Mouse (Mus musculus) liver, embryonic 11.5 days (tissue): ENCODE measurements around the gene Cfap97d2. TPM values are rescaled to one million over a fixed set of nuclear protein-coding genes. Genes with fewer than 3 reads are reported as not detected.
A peak's percentile ranks its signal among the peaks of the same experiment; 100 is the strongest.
"Not testable (repeated sequence)": the region's sequence is repeated elsewhere in the genome, so short reads cannot be mapped to it uniquely, and the experiment has no call there.

Experiments used
- ATAC-seq: fragments of 200-750 bp; cut with Nextera tagmentation; replicated peaks from 2 replicates; pipeline ENCODE4 v1.8.0; 2017; ENCODE audit warnings: moderate number of reproducible peaks, mild to moderate bottlenecking, moderate TSS enrichment, moderate library complexity; ENCODE audit not compliant: low FRiP score
- DNase-seq: peaks from one replicate; pipeline ENCODE4 v3.0.0-alpha.2; 2017; ENCODE audit warnings: low spot score
- H3K27ac ChIP-seq: fragments of 300-500 bp; sonication (generic); 2 replicates; pipeline ENCODE4 v1.5.1; 2014; ENCODE audit warnings: mild to moderate bottlenecking, low read depth, low read length, control low read depth
- H3K27me3 ChIP-seq: fragments of 300-500 bp; sonication (generic); replicated peaks from 2 replicates; pipeline ENCODE4 v1.6.1; 2014; ENCODE audit warnings: low read length, mixed read lengths; ENCODE audit not compliant: control insufficient read depth, insufficient read depth
- H3K36me3 ChIP-seq: fragments of 300-500 bp; sonication (generic); 2 replicates; pipeline ENCODE4 v1.6.1; 2014; ENCODE audit warnings: mild to moderate bottlenecking, low read length, moderate library complexity, mixed read lengths; ENCODE audit not compliant: control insufficient read depth, insufficient read depth
- H3K4me1 ChIP-seq: fragments of 300-500 bp; sonication (generic); replicated peaks from 2 replicates; pipeline ENCODE4 v1.6.1; 2014; ENCODE audit warnings: low read length, mixed read lengths; ENCODE audit not compliant: control insufficient read depth, insufficient read depth
- H3K4me2 ChIP-seq: fragments of 300-500 bp; sonication (generic); 2 replicates; pipeline ENCODE4 v1.6.1; 2014; ENCODE audit warnings: mild to moderate bottlenecking, control low read depth, moderate library complexity
- H3K4me3 ChIP-seq: fragments of 300-500 bp; sonication (generic); 2 replicates; pipeline ENCODE4 v1.5.1; 2014; ENCODE audit warnings: low read depth, low read length, control low read depth
- H3K9ac ChIP-seq: fragments of 300-500 bp; sonication (generic); 2 replicates; pipeline ENCODE4 v1.6.1; 2014; ENCODE audit warnings: low read depth, low read length, control low read depth
- H3K9me3 ChIP-seq: fragments of 300-500 bp; sonication (generic); 2 replicates; pipeline ENCODE4 v1.6.1; 2016; ENCODE audit warnings: low read length, inconsistent platforms, mixed read lengths; ENCODE audit not compliant: control insufficient read depth
- WGBS: fragments of 180-500 bp; shearing (Covaris S2); extraction: QIAGEN DNeasy Blood & Tissue Kit; methylation state at CpG from one replicate; pipeline ENCODE4 v1.1.7; 2014; 5-methylcytosine and 5-hydroxymethylcytosine counted together
- polyA plus RNA-seq: library from polyadenylated mRNA; unstranded; fragments of >200 nt; fragmentation: Nextera tagmentation; extraction: Ambion mirVana; gene quantifications from 2 replicates; pipeline ENCODE4 v1.2.1, GENCODE M21; 2014

The Cfap97d2 gene
- polyA plus RNA-seq, 1 experiment from 2014 or later = not detected

DNA sequence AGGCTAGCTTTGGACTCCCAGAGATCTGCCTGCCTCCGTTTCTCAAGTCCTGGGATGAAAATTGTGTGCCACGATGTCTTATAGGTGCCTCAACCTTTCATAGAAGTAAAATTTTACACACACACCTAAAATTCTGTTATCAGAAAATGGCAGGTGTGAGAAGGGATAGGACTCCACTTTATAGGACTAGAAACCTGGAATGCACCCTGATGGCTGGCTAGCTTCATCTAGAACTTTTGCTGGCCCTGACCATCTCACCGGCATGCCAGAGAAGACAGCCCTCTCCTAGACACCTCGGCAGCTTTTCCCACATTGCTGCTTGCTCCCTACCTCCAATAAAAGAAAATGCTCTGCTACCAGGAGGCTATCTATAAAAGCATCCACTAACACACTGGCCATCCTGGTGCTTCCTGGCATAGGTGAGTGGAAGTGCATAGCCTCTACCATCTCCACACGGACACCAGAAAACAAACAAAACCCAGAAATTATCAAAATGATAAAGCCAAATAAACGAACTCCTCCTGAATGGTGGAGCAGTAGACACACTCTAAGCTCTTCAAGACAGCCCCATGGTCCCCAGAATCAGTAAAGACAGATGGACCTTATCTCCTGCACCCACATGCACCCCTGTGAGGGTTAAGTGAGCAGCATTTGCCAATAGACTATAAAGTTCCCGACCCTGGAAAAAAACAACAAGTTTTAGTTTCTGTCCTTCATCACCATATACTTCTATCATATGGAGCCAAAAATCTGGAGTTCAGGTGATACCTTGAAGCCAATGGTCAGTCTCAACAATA lies 35.3 kb downstream of the Cfap97d2 start:
- H3K27me3 ChIP-seq = no peaks in the 10 kb centered on the region
- peak overlapping the region; percentile 52 for H3K9ac ChIP-seq
- H3K4me3 ChIP-seq = no peak overlapping the region
- 43% methylated on average over 7 of the region's 7 CpGs for WGBS
- H3K4me2 ChIP-seq = peak overlapping the region; percentile 48
- H3K27ac ChIP-seq = peak overlapping the region; percentile 75
- H3K36me3 ChIP-seq = no peaks in the 10 kb centered on the region
- no peak for DNase-seq
- no peaks in the 10 kb centered on the region for H3K9me3 ChIP-seq
- ATAC-seq = peak; percentile 94
- H3K4me1 ChIP-seq = peaks cover 16% of the 10 kb centered on the region

DNA sequence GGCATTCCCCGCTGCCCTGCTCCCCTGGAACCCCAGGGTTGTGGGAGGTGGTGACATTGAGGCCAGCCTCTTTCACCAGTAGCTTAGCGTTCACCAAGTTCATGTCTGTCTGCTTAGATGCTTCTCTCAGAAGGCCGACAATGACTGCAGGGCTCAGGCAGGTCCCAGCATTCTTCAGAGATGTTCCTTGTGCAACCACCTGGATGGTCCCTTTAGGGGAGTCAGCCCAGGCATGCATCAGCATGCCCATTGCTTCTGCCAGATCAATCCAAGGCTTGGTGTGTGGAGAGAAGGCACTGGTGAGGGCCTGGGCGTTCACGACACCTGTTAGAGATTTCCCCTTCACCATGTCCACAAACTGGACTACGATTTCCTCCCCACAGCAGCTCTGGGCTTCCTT lies 40.5 kb downstream of the Cfap97d2 start:
- not testable (repeated sequence) for H3K9ac ChIP-seq, H3K9me3 ChIP-seq, H3K4me1 ChIP-seq, DNase-seq, H3K36me3 ChIP-seq, ATAC-seq, H3K4me3 ChIP-seq, H3K27me3 ChIP-seq, H3K27ac ChIP-seq, H3K4me2 ChIP-seq
- WGBS = 94% methylated on average over 5 of the region's 6 CpGs

DNA sequence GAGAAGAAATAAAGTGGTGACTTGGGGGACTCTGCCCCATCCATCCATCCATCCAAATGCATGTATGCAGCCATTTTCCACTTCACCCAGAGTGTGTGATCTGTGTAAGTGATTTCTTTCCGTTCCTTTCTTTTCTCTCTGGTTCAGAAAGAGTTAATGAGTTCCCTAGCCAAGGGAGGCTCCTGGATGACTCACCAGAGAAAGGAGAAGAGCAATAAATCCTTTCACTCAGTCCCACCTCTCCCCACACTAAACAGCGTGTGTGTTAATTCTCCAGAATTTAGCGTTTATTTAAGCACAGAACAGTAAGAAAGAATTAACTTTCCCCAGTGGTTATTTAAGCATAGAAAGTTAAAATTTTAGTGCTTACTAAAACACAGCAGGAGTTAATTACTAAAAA lies 41.9 kb downstream of the Cfap97d2 start:
- DNase-seq = no peak
- Histone ChIP-seq H3K27ac (no peak overlapping the region), H3K4me1 (no peaks in the 10 kb centered on the region), H3K36me3 (no peaks in the 10 kb centered on the region), H3K4me3 (no peak overlapping the region), H3K4me2 (no peak overlapping the region), H3K9ac (no peak overlapping the region), H3K27me3 (no peaks in the 10 kb centered on the region), H3K9me3 (no peaks in the 10 kb centered on the region)
- ATAC-seq = no peak
- 27% methylated on average over 3 of the region's 3 CpGs for WGBS

DNA sequence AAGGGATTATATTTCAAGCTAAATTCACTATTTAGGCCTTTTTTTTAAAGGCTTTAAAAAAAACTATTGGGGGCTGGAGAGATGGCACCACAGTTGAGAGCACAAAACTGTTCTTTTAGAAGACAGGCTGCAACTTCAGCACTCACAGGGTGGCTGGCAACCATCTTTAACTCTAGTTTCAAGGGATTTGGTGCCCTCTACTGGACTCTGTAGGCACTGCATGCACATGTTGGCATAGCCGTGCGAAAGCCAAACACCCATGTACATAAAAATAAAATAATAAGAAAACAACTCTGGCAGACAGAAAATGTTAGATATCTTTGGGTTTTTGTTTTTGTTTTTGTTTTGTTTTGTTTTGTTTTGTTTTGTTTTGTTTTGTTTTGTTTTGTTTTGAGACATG lies 48.0 kb downstream of the Cfap97d2 start:
- Histone ChIP-seq H3K36me3 (no peaks in the 10 kb centered on the region), H3K27me3 (no peaks in the 10 kb centered on the region), H3K4me1 (peaks cover 7% of the 10 kb centered on the region), H3K4me2 (no peak overlapping the region), H3K4me3 (no peak overlapping the region), H3K27ac (no peak overlapping the region), H3K9ac (no peak overlapping the region), H3K9me3 (no peaks in the 10 kb centered on the region)
- ATAC-seq (no peak), DNase-seq (peak; percentile 51)
- 15% methylated on average over 2 of the region's 2 CpGs for WGBS

DNA sequence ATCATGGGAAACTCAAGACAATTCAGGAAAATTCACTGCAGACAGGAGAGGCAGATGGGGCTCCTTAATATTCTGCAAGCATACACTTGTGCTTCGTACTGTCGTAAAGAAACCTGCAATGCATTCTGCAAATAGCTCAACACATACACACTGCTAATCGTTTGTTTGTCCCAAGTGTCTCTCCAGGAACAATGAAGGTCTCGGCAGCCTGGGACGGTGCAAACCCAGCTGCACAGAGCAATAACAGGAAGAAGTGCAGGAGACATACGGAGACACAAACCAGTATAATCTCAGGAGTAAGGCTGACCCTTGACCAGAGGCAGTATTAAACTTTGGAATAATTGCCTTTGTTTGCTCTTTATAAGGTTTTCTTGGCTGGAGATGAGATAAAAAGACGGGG lies 50.8 kb downstream of the Cfap97d2 start:
- Histone ChIP-seq H3K4me1 (peaks cover 13% of the 10 kb centered on the region), H3K27me3 (no peaks in the 10 kb centered on the region), H3K27ac (no peak overlapping the region), H3K4me2 (no peak overlapping the region), H3K9me3 (no peaks in the 10 kb centered on the region), H3K4me3 (no peak overlapping the region), H3K9ac (no peak overlapping the region), H3K36me3 (peaks cover 3% of the 10 kb centered on the region; the same call in 1 of the 2 replicates)
- ATAC-seq (no peak), DNase-seq (no peak)
- 78% methylated on average over 7 of the region's 7 CpGs for WGBS

DNA sequence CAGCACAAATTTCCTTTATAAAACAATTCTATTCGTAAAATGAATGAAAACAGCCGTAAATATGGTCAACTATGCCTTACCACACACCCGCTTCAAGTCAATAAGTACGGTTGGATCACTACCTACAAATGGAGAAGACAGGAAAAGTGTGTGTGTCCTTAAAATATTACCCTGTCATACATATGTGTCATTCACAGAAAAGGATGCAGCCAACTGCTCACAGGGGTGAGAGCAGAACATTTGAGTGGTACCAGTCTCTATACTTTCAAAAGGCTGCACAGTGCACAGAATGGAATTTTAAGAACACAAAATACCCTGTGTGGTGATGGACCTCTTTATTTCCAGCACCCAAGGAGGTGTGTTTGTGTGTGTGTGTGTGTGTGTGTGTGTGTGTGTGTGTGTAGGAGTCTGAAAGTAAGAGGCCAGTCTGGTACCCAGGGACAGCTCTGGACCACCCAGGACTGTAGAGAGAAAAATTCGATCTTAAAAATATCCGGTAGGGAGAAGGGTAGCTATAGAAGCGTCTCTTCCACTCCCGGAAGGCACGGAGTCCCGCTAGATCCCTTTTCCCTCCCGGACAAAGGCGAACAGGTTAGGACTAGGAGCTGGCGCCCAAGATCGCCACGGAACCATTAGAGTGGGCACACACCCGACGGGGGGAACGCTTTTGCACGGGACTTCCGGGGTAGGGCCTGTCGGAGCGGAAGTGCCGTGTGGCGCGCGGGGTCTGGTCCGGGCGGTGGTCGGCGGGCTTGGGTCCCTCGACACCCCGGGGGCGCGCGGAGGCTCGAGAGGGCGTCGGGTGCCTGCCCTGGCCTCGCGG lies 51.5 kb downstream of the Cfap97d2 start, which contains the start of gene Cdc16:
Gene Cdc16, plus strand, starts transcription at position 695 of the 823 bp plus-strand sequence.
- Histone ChIP-seq H3K9ac (peak within 1 kb of the TSS; percentile 94), H3K4me1 (peaks cover 13% of the 10 kb centered on the region), H3K27me3 (no peaks in the 10 kb centered on the region), H3K36me3 (peaks cover 3% of the 10 kb centered on the region; the same call in 1 of the 2 replicates), H3K4me3 (peak within 1 kb of the TSS; percentile 98), H3K4me2 (peak within 1 kb of the TSS; percentile 76), H3K9me3 (no peaks in the 10 kb centered on the region), H3K27ac (peak within 1 kb of the TSS; percentile 82)
- WGBS = 8% methylated on average over 40 of the region's 40 CpGs
- DNase-seq = peak; percentile 91
- peak; percentile 93 for ATAC-seq

DNA sequence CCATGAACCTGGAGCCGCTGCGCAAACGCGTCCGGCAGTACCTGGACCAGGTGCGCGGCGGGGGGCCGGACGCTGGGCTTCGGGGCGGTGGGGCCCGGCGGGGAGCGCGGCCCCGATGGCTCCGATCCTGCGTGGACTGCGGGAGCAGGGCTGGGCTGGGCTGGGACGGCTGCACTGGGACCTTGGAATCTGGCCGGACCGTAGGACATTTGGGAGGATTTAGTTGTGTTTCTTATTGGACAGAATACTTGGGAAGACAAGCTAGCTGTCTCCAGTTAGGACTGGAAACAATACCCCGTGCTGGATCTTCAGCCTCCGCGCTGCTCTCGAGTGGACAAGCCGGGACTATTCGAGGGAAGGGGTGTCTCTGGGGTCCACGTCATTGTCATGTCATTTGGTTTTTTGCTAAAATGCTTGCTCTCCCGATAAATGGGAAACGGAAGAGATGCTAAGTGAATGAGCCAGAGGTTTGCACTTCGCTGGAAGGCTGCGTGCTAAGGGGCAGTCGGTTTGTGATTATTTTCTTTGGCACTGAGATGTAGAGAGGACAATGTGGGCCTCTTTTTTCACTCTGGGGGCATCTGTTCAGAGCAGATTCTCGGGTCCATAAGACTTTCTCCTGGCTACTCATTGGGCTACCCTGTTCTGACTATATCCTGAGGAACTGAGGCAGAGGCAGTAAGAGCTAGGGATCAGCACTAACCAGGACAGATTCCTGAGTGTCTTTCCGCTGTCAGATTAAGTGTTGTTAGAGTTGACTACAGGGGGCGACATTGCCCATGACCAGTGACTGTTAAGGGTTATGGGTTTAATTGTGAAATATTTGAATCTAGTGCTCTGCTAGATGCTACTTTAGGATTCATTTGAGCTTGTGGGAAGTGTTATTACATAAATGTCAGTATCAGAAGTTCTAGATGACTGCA lies 52.4 kb downstream of the Cfap97d2 start:
- Histone ChIP-seq H3K36me3 (peaks cover 10% of the 10 kb centered on the region; the same call in 1 of the 2 replicates), H3K4me3 (peak overlapping the region; percentile 98), H3K4me2 (peak overlapping the region; percentile 76), H3K4me1 (peaks cover 13% of the 10 kb centered on the region), H3K27ac (peak overlapping the region; percentile 82), H3K9ac (peak overlapping the region; percentile 94), H3K27me3 (no peaks in the 10 kb centered on the region), H3K9me3 (no peaks in the 10 kb centered on the region)
- DNase-seq (peak; percentile 46), ATAC-seq (peak; percentile 62)
- WGBS = 1% methylated on average over 36 of the region's 38 CpGs

DNA sequence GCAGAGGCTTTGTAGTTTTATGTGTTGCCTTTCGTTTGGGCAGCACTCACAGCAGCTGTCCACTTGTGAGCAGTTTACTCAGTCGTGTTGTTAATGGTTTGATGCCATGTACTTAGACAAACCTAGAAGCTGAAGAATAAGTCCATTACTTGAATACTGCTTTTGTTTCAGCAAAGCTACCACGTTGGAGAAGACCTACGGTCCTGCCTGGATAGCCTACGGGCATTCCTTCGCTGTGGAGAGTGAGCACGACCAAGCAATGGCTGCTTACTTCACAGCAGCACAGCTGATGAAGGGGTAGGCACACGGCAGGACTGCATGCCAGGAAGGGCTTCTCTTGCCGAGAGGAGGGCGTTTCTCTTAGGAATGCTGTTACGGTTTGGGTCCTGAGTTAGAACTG lies 63.5 kb downstream of the Cfap97d2 start:
- ATAC-seq (no peak), DNase-seq (no peak)
- Histone ChIP-seq H3K9me3 (no peaks in the 10 kb centered on the region), H3K4me2 (no peak overlapping the region), H3K27ac (no peak overlapping the region), H3K4me1 (no peaks in the 10 kb centered on the region), H3K27me3 (no peaks in the 10 kb centered on the region), H3K4me3 (no peak overlapping the region), H3K36me3 (peaks cover 50% of the 10 kb centered on the region), H3K9ac (no peak overlapping the region)
- 89% methylated on average over 11 of the region's 11 CpGs for WGBS
